Mouse (Mus musculus) thymus, adult 2 months (tissue): ENCODE measurements at regions not wholly inside any gene's neighbourhood (a gene's known extent, or its start where the extent isn't known, plus 50 kb on each side); places are given as distances from the start of the nearest gene placed in this dataset.

Source experiments
- DNase-seq: peaks from one replicate; pipeline ENCODE4 v3.0.0; 2021
- H3K27ac ChIP-seq: fragments of 200-500 bp; 2 replicates; pipeline ENCODE4 v1.5.1; 2012; ENCODE audit warnings: low read length, control low read depth; ENCODE audit not compliant: control insufficient read depth, insufficient read depth
- H3K27me3 ChIP-seq: fragments of 200-500 bp; 2 replicates; pipeline ENCODE4 v1.6.1; 2012; ENCODE audit warnings: mild to moderate bottlenecking, low read length, moderate library complexity, mixed read lengths; ENCODE audit not compliant: control insufficient read depth, insufficient read depth
- H3K36me3 ChIP-seq: fragments of 200-500 bp; 2 replicates; pipeline ENCODE4 v1.6.1; 2012; ENCODE audit warnings: mild to moderate bottlenecking, low read length, moderate library complexity; ENCODE audit not compliant: control insufficient read depth, insufficient read depth
- H3K4me1 ChIP-seq: fragments of 200-500 bp; replicated peaks from 2 replicates; pipeline ENCODE4 v1.6.1; 2012; ENCODE audit warnings: low read length; ENCODE audit not compliant: control insufficient read depth, insufficient read depth
- H3K4me3 ChIP-seq: fragments of 200-500 bp; 2 replicates; pipeline ENCODE4 v1.5.1; 2012; ENCODE audit warnings: mild to moderate bottlenecking, low read length, control low read depth, moderate library complexity; ENCODE audit not compliant: control insufficient read depth, insufficient read depth
- CTCF ChIP-seq: fragments of 200-500 bp; IDR thresholded peaks from 2 replicates; pipeline ENCODE4 v1.5.1; 2012; ENCODE audit warnings: mild to moderate bottlenecking, control low read depth, low read length, moderate library complexity, borderline replicate concordance; ENCODE audit not compliant: control insufficient read depth, poor library complexity, insufficient read depth; ENCODE audit errors: extremely low read depth
- POLR2A ChIP-seq: fragments of 200-500 bp; IDR thresholded peaks from 2 replicates; pipeline ENCODE4 v1.6.1; 2012; ENCODE audit warnings: mild to moderate bottlenecking, low read length, control low read depth, moderate library complexity; ENCODE audit not compliant: control insufficient read depth, poor library complexity, insufficient read depth; ENCODE audit errors: extremely low read depth
- WGBS: fragments of 180-500 bp; shearing (Covaris S2); methylation state at CpG from one replicate; pipeline ENCODE4 v1.1.7; 2018; 5-methylcytosine and 5-hydroxymethylcytosine counted together

GRCm38 (mm10) chr7:39830831-39831230, 313.3 kb downstream of the Zfp619 start:
- 76% methylated on average over 2 of the region's 2 CpGs for WGBS
- no peaks in the 10 kb centered on the region for H3K27me3 ChIP-seq
- H3K27ac ChIP-seq = no peak overlapping the region
- TF ChIP-seq CTCF (no peak), POLR2A (no peak)
- no peak overlapping the region for H3K4me3 ChIP-seq
- H3K4me1 ChIP-seq = no peaks in the 10 kb centered on the region
- no peaks in the 10 kb centered on the region for H3K36me3 ChIP-seq
- no peak for DNase-seq

DNA sequence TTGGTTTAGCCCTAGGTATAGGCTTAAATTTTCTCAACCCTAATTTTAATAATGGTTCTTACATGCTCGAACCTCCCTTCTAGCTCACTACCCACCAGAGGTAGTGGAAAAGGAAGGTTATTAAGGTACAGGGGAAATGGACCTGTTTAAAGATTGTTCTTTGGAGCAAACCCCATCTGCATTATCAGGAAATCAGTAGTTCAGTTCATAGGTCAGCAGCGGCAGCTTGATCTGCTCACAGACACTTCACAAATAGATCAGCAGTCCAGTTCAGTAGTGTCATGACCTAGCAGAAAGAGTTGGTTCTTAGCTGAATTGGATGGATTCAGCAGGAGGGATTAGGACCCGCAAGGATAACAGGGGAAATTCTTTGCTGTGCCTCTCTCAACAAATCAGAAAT, 324.4 kb downstream of the Zfp619 start:
- no peak for DNase-seq
- no peak for TF ChIP-seq POLR2A
- TF ChIP-seq CTCF = no peak
- Histone ChIP-seq H3K27me3 (no peaks in the 10 kb centered on the region), H3K36me3 (no peaks in the 10 kb centered on the region), H3K4me3 (no peak overlapping the region), H3K27ac (no peak overlapping the region), H3K4me1 (no peaks in the 10 kb centered on the region)
- 91% methylated on average over 3 of the region's 3 CpGs for WGBS

DNA sequence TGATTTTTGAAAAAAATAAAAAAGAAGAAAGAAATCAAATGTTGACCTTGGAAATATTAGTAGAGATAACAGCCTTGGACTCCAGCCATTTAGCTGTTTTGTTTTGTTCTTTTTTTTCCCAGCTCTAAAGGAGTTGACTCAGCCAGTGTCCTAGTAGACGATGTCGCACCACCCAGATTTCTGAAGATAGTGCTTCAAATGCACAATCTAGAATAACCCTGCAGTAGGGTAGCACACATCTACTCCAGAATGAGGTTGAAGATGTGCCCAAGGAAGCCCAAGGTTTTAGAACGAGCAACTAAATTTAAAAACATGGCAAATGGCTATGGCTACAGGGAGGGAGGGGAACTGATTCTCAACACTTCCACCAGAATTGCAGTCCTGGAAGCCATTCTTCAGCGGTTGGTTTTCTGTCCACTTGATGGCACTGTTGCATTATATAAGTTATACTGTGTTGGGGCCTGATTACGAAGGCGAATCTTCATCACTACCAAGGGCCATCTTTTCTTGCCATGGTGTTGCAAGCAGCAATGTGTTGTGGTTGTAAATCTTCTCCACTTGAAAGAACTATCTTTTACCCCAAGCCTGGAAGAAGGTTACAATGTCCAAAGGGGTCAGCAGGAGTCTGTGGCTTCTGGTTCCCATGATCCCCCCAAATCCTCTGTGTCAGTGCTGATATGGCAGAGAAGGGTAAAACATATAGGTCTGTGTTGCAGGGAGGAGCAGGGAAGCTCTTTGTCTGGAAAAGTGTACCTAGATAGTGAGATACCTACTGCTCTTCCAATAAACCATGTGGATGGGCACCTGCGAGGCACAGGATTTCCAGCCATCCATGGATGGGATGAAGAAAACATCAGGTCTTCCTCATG, 330.6 kb downstream of the Zfp619 start:
- Histone ChIP-seq H3K4me3 (no peak overlapping the region), H3K4me1 (no peaks in the 10 kb centered on the region), H3K27ac (no peak overlapping the region), H3K36me3 (no peaks in the 10 kb centered on the region), H3K27me3 (no peaks in the 10 kb centered on the region)
- DNase-seq = no peak
- TF ChIP-seq CTCF (no peak), POLR2A (no peak)
- WGBS = 46% methylated on average over 7 of the region's 7 CpGs

- no peaks in the 10 kb centered on the region for H3K27me3 ChIP-seq
- H3K4me1 ChIP-seq = no peaks in the 10 kb centered on the region
- DNase-seq = no peak
- H3K27ac ChIP-seq = no peak overlapping the region
- no peak overlapping the region for H3K4me3 ChIP-seq
- WGBS = 85% methylated on average over 2 of the region's 2 CpGs
- H3K36me3 ChIP-seq = no peaks in the 10 kb centered on the region
- no peak for TF ChIP-seq POLR2A
- TF ChIP-seq CTCF = no peak
Measured at GRCm38 (mm10) chr7:39857301-39857700, 339.7 kb downstream of the Zfp619 start.

DNA sequence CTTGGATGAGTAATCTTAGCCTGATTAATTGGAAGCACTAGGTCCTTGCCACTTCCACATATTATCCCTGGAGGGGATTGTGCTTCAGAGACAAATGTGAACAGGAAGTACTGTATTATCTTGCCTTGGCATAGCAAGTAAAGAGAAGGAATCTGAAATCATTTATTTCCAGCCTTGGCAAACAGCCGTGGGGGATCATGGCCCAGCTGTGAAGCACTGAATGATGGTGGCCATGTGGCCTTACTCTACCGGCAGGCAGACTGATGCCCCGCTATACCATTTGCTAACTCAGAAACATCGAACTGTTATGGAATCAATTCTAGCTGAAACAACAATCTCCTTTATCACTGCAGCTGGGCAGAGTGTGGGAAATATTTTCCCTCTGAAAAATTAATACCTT, 345.3 kb downstream of the Zfp619 start:
- no peaks in the 10 kb centered on the region for H3K4me1 ChIP-seq
- H3K27ac ChIP-seq = no peak overlapping the region
- no peak overlapping the region for H3K4me3 ChIP-seq
- WGBS = 84% methylated on average over 4 of the region's 4 CpGs
- DNase-seq = no peak
- no peaks in the 10 kb centered on the region for H3K27me3 ChIP-seq
- no peaks in the 10 kb centered on the region for H3K36me3 ChIP-seq
- no peak for TF ChIP-seq CTCF
- TF ChIP-seq POLR2A = no peak

DNA sequence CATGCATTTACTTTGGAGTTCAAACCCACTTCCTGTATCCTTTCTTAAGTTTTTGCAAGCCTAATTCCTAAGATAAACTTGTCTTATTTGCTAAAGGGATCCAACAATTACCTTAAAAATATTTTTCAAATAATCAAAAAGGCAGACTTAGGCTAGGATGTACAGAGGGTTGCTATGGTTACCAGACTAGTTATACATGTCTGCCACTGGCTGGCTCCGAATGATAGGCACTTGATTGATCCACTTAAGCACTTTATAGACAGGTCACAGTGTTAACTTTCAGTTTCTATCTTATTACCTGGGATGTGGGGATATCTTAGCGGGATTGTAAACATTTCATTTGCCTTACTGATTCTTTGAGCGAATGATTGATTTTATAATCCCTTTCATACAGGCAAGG, 346.6 kb downstream of the Zfp619 start:
- Histone ChIP-seq H3K4me1 (no peaks in the 10 kb centered on the region), H3K27ac (no peak overlapping the region), H3K36me3 (no peaks in the 10 kb centered on the region), H3K27me3 (no peaks in the 10 kb centered on the region), H3K4me3 (no peak overlapping the region)
- WGBS = 94% methylated on average over 3 of the region's 3 CpGs
- TF ChIP-seq POLR2A (no peak), CTCF (no peak)
- no peak for DNase-seq

DNA sequence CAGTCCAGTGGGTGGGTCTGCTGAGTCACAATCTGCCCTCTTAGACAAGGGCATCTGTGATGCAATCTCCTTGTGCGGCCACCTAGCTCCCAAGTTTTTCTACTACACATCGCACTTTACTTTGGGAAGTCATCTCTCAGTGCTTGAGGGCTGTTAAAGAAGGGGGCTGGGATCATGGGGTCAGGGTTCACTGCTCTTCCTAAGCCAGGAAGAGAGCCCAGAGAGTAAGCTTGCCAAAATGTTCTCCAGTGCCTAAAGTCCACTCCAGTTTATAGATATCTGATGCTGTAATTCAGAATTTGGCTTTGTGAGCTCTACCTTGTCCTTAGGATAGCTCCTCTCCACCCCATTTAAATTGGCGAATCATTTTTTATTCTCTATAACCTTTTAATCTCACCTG, 347.2 kb downstream of the Zfp619 start:
- WGBS = 98% methylated on average over 3 of the region's 3 CpGs
- H3K4me1 ChIP-seq = no peaks in the 10 kb centered on the region
- no peak overlapping the region for H3K4me3 ChIP-seq
- DNase-seq = no peak
- no peaks in the 10 kb centered on the region for H3K36me3 ChIP-seq
- TF ChIP-seq CTCF = no peak
- no peak for TF ChIP-seq POLR2A
- no peak overlapping the region for H3K27ac ChIP-seq
- H3K27me3 ChIP-seq = no peaks in the 10 kb centered on the region
